Mouse (Mus musculus) urinary bladder, postnatal 36 days (tissue): ENCODE data around the gene Prr14.
"Not testable (repeated sequence)": the region's sequence is repeated elsewhere in the genome, so short reads cannot be mapped to it uniquely, and the experiment has no call there.

Experiments
- DNase-seq, 2 experiments: peaks; one replicate each; pipeline ENCODE4 v3.0.0; 2022; ENCODE audit warnings: low spot score in 2 of 2, mixed read lengths in 1 of 2

Prr14 gene

GRCm38 (mm10) chr7:127472060-127472459 lies 12.6 kb downstream of the Prr14 start:
- DNase-seq = peak in 1 of 2 experiments; percentile 8

- no peak for DNase-seq
Observed at GRCm38 (mm10) chr7:127473705-127474104, 14.3 kb downstream of the Prr14 start.

- DNase-seq = no peak
Observed at GRCm38 (mm10) chr7:127474378-127475070, 15.1 kb downstream of the Prr14 start.

- no peak for DNase-seq
Observed at GRCm38 (mm10) chr7:127475186-127475740, 15.9 kb downstream of the Prr14 start.

GRCm38 (mm10) chr7:127476336-127476735 lies 16.9 kb downstream of the Prr14 start:
- DNase-seq = no peak

- DNase-seq = no peak
Observed at GRCm38 (mm10) chr7:127476855-127477254, 17.4 kb downstream of the Prr14 start.

GRCm38 (mm10) chr7:127477687-127478634 lies 18.6 kb downstream of the Prr14 start:
- DNase-seq = peak; percentile 98

GRCm38 (mm10) chr7:127478635-127479317 lies 19.4 kb downstream of the Prr14 start, which contains the start of gene Fbrs:
Gene Fbrs, plus strand, starts transcription at chr7:127479199.
- DNase-seq = peak; percentile 94 to 96

- DNase-seq = peak; percentile 12 to 39
Observed at GRCm38 (mm10) chr7:127479318-127480225, 20.2 kb downstream of the Prr14 start.

GRCm38 (mm10) chr7:127480321-127480720 lies 20.9 kb downstream of the Prr14 start:
- no peak for DNase-seq

GRCm38 (mm10) chr7:127485416-127485815 lies 26.0 kb downstream of the Prr14 start:
- DNase-seq = no peak

- not testable (repeated sequence) for DNase-seq
Observed at GRCm38 (mm10) chr7:127488364-127488763, 29.0 kb downstream of the Prr14 start.

GRCm38 (mm10) chr7:127489982-127490381 lies 30.6 kb downstream of the Prr14 start:
- DNase-seq = no peak

GRCm38 (mm10) chr7:127491846-127492245 lies 32.4 kb downstream of the Prr14 start:
- no peak for DNase-seq

- DNase-seq = no peak
Observed at GRCm38 (mm10) chr7:127494648-127495047, 35.2 kb downstream of the Prr14 start.

- no peak for DNase-seq
Observed at GRCm38 (mm10) chr7:127497382-127497781, 38.0 kb downstream of the Prr14 start.

GRCm38 (mm10) chr7:127498407-127498806 lies 39.0 kb downstream of the Prr14 start:
- DNase-seq = no peak

GRCm38 (mm10) chr7:127508291-127508690 lies 48.9 kb downstream of the Prr14 start:
- DNase-seq = no peak

GRCm38 (mm10) chr7:127509830-127510229 lies 50.4 kb downstream of the Prr14 start:
- not testable (repeated sequence) for DNase-seq

- no peak for DNase-seq
Observed at GRCm38 (mm10) chr7:127511241-127511640, 51.8 kb downstream of the Prr14 start.

- DNase-seq = peak; percentile 91 to 96
Observed at GRCm38 (mm10) chr7:127511808-127512230, 52.4 kb downstream of the Prr14 start, which contains the start of gene Srcap. Gene Srcap, plus strand, starts transcription at chr7:127511983.
